Mouse (Mus musculus): Measurements from ENCODE around the gene Senp7. TPM values are rescaled to one million over a fixed set of nuclear protein-coding genes. Genes with fewer than 3 reads are reported as not detected.

Senp7 gene
- polyA plus RNA-seq, 1 experiment, result 3.6 TPM

DNA sequence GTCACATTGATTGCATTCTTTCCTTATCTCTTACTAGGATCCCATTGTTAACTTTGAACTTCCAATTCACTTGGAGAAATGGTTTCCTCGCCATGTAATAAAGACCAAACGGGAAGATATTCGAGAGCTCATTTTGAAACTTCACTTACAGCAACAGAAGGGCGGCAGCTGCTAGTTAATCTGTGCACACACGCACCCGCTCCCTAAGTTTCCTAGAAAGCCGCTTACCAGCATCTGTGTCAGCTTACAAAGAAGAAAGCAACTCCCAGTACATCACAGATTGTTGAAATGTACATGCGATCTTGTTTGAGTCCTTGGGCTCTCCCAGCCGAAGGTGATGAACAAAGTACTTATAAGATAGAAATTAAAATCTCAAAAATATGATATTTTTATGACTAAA, 140.1 kb downstream of the Senp7 start:
- Histone ChIP-seq H3K27ac (ENCODE audit: insufficient read depth, low read length) (no peak overlapping the region), H3K4me3 (ENCODE audit: extremely low read depth, insufficient read depth, insufficient read length) (no peak overlapping the region), H3K36me3 (ENCODE audit: control insufficient read depth, insufficient read depth, low read length) (peaks cover 15% of the 10 kb centered on the region), H3K27me3 (ENCODE audit: control insufficient read depth, insufficient read depth, low read length) (no peaks in the 10 kb centered on the region), H3K4me1 (ENCODE audit: control insufficient read depth, insufficient read depth, insufficient read length) (no peaks in the 10 kb centered on the region)
- 94% methylated on average over 9 of the region's 9 CpGs for WGBS
- no peak for DNase-seq (ENCODE audit: low read depth in 1 of 2, low spot score in 2 of 2)
- TF ChIP-seq POLR2A (IDR thresholded peaks at IDR 0.05; ENCODE audit: low read depth, low read length), result no peak

- H3K4me1 ChIP-seq (ENCODE audit: control insufficient read depth, insufficient read depth, insufficient read length), result no peaks in the 10 kb centered on the region
- 89% methylated on average over 6 of the region's 6 CpGs for WGBS
- no peak within 1 kb of the TSS for H3K27ac ChIP-seq (ENCODE audit: insufficient read depth, low read length)
- no peaks in the 10 kb centered on the region for H3K36me3 ChIP-seq (ENCODE audit: control insufficient read depth, insufficient read depth, low read length)
- no peaks in the 10 kb centered on the region for H3K27me3 ChIP-seq (ENCODE audit: control insufficient read depth, insufficient read depth, low read length)
- TF ChIP-seq POLR2A (IDR thresholded peaks at IDR 0.05; ENCODE audit: low read depth, low read length), result no peak
- TF ChIP-seq CTCF (IDR thresholded peaks at IDR 0.05; ENCODE audit: extremely low read depth, insufficient read depth, insufficient read length, insufficient replicate concordance), result no peak
- no peak for DNase-seq (ENCODE audit: low read depth in 1 of 2, low spot score in 2 of 2)
- H3K4me3 ChIP-seq (ENCODE audit: extremely low read depth, insufficient read depth, insufficient read length), result no peak within 1 kb of the TSS
Measured at GRCm38 (mm10) chr16:56204051-56204450, 155.9 kb downstream of the Senp7 start, which contains the start of gene Impg2. Gene Impg2, plus strand, starts transcription at chr16:56204313.

GRCm38 (mm10) chr16:56212740-56213139, 164.6 kb downstream of the Senp7 start:
- no peaks in the 10 kb centered on the region for H3K27me3 ChIP-seq (ENCODE audit: control insufficient read depth, insufficient read depth, low read length)
- no peak for DNase-seq (ENCODE audit: low read depth in 1 of 2, low spot score in 2 of 2)
- no peaks in the 10 kb centered on the region for H3K36me3 ChIP-seq (ENCODE audit: control insufficient read depth, insufficient read depth, low read length)
- TF ChIP-seq CTCF (IDR thresholded peaks at IDR 0.05; ENCODE audit: extremely low read depth, insufficient read depth, insufficient read length, insufficient replicate concordance) (no peak), POLR2A (IDR thresholded peaks at IDR 0.05; ENCODE audit: low read depth, low read length) (no peak)
- no peaks in the 10 kb centered on the region for H3K4me1 ChIP-seq (ENCODE audit: control insufficient read depth, insufficient read depth, insufficient read length)
- WGBS, result 75% methylated on average over 3 of the region's 3 CpGs
- no peak overlapping the region for H3K27ac ChIP-seq (ENCODE audit: insufficient read depth, low read length)
- H3K4me3 ChIP-seq (ENCODE audit: extremely low read depth, insufficient read depth, insufficient read length), result no peak overlapping the region

- H3K4me3 ChIP-seq (ENCODE audit: extremely low read depth, insufficient read depth, insufficient read length), result no peak overlapping the region
- H3K27me3 ChIP-seq (ENCODE audit: control insufficient read depth, insufficient read depth, low read length), result no peaks in the 10 kb centered on the region
- DNase-seq (ENCODE audit: low read depth in 1 of 2, low spot score in 2 of 2), result no peak
- H3K36me3 ChIP-seq (ENCODE audit: control insufficient read depth, insufficient read depth, low read length), result peaks cover 2% of the 10 kb centered on the region; the same call in 1 of the 2 replicates
- H3K27ac ChIP-seq (ENCODE audit: insufficient read depth, low read length), result no peak overlapping the region
- TF ChIP-seq CTCF (IDR thresholded peaks at IDR 0.05; ENCODE audit: extremely low read depth, insufficient read depth, insufficient read length, insufficient replicate concordance) (no peak), POLR2A (IDR thresholded peaks at IDR 0.05; ENCODE audit: low read depth, low read length) (no peak)
- H3K4me1 ChIP-seq (ENCODE audit: control insufficient read depth, insufficient read depth, insufficient read length), result no peaks in the 10 kb centered on the region
Measured at GRCm38 (mm10) chr16:56227686-56228085, 179.5 kb downstream of the Senp7 start.

DNA sequence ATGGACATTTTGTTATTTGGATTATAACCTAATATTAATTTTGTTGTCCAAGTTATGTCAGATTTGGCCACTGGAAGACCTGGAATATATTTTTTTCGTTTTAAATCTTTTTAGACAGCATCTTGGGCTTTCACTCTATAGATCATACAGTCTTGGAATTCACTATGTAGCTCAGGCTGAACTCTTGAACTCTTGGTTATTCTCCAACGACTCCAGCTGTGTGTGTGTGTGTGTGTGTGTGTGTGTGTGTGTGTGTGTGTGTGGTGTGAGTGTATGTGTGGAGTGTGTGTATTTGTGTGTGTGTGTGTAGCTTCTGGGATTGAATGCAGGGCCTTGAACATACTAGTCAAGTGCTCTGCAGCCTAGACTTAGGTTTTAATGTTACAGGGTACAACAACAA, 181.3 kb downstream of the Senp7 start:
- Histone ChIP-seq H3K4me3 (ENCODE audit: extremely low read depth, insufficient read depth, insufficient read length) (no peak overlapping the region), H3K27me3 (ENCODE audit: control insufficient read depth, insufficient read depth, low read length) (no peaks in the 10 kb centered on the region), H3K27ac (ENCODE audit: insufficient read depth, low read length) (no peak overlapping the region), H3K36me3 (ENCODE audit: control insufficient read depth, insufficient read depth, low read length) (peaks cover 2% of the 10 kb centered on the region; the same call in 1 of the 2 replicates), H3K4me1 (ENCODE audit: control insufficient read depth, insufficient read depth, insufficient read length) (no peaks in the 10 kb centered on the region)
- 49% methylated on average over 2 of the region's 2 CpGs for WGBS
- no peak for DNase-seq (ENCODE audit: low read depth in 1 of 2, low spot score in 2 of 2)
- no peak for TF ChIP-seq POLR2A (IDR thresholded peaks at IDR 0.05; ENCODE audit: low read depth, low read length)
- TF ChIP-seq CTCF (IDR thresholded peaks at IDR 0.05; ENCODE audit: extremely low read depth, insufficient read depth, insufficient read length, insufficient replicate concordance), result no peak

DNA sequence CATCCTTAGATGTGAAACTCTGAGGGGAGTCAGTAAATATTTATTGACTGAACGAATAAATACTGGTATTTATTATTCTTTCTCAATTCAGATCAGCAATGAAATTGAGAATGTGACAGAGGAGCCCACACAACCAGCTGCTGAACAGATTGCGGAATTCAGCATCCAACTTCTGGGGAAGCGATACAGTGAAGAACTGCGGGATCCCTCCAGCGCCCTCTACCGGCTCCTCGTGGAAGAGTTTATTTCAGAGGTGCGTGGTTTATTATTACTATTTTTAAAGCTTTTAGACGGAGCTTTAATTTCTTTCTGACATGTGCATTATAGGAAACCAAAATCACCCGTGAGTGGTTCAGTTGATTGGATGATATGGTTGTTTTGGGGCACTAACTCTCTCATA, 183.2 kb downstream of the Senp7 start:
- no peak for DNase-seq (ENCODE audit: low read depth in 1 of 2, low spot score in 2 of 2)

GRCm38 (mm10) chr16:56232736-56233135, 184.6 kb downstream of the Senp7 start:
- Histone ChIP-seq H3K27ac (ENCODE audit: insufficient read depth, low read length) (no peak overlapping the region), H3K36me3 (ENCODE audit: control insufficient read depth, insufficient read depth, low read length) (no peaks in the 10 kb centered on the region), H3K4me3 (ENCODE audit: extremely low read depth, insufficient read depth, insufficient read length) (no peak overlapping the region), H3K27me3 (ENCODE audit: control insufficient read depth, insufficient read depth, low read length) (no peaks in the 10 kb centered on the region), H3K4me1 (ENCODE audit: control insufficient read depth, insufficient read depth, insufficient read length) (no peaks in the 10 kb centered on the region)
- no peak for DNase-seq (ENCODE audit: low read depth in 1 of 2, low spot score in 2 of 2)
- 90% methylated on average over 10 of the region's 10 CpGs for WGBS
- TF ChIP-seq CTCF (IDR thresholded peaks at IDR 0.05; ENCODE audit: extremely low read depth, insufficient read depth, insufficient read length, insufficient replicate concordance), result no peak
- no peak for TF ChIP-seq POLR2A (IDR thresholded peaks at IDR 0.05; ENCODE audit: low read depth, low read length)

More for the DNA sequence above, 183.2 kb downstream of the Senp7 start:
- TF ChIP-seq CTCF (IDR thresholded peaks at IDR 0.05; ENCODE audit: extremely low read depth, insufficient read depth, insufficient read length, insufficient replicate concordance) (no peak), POLR2A (IDR thresholded peaks at IDR 0.05; ENCODE audit: low read depth, low read length) (no peak)
- 69% methylated on average over 10 of the region's 10 CpGs for WGBS
- Histone ChIP-seq H3K4me1 (ENCODE audit: control insufficient read depth, insufficient read depth, insufficient read length) (no peaks in the 10 kb centered on the region), H3K27me3 (ENCODE audit: control insufficient read depth, insufficient read depth, low read length) (no peaks in the 10 kb centered on the region), H3K4me3 (ENCODE audit: extremely low read depth, insufficient read depth, insufficient read length) (no peak overlapping the region), H3K27ac (ENCODE audit: insufficient read depth, low read length) (no peak overlapping the region), H3K36me3 (ENCODE audit: control insufficient read depth, insufficient read depth, low read length) (no peaks in the 10 kb centered on the region)

Other genes with a start within 250 kb of the Senp7 start
- 16.6 and 21.5 TPM in 2 replicates for gene Nfkbiz, start 209.4 kb upstream of the Senp7 start, polyA plus RNA-seq (2012; rRNA removed)
- gene Nxpe3, start 153.1 kb upstream of the Senp7 start, polyA plus RNA-seq (2012; rRNA removed), result 6.0 and 6.1 TPM in 2 replicates
- gene Cep97, start 113.5 kb upstream of the Senp7 start, polyA plus RNA-seq (2012; rRNA removed), result 1.7 TPM in 2 replicates
- gene Rpl24, start 82.1 kb upstream of the Senp7 start, polyA plus RNA-seq (2012; rRNA removed), result 76.2 and 82.6 TPM in 2 replicates
- 3.9 and 4.7 TPM in 2 replicates for gene Zbtb11, start 74.5 kb upstream of the Senp7 start, polyA plus RNA-seq (2012; rRNA removed)
- gene Pcnp, start 18.6 kb upstream of the Senp7 start, polyA plus RNA-seq (2012; rRNA removed), result 5.6 and 7.3 TPM in 2 replicates
- gene Trmt10c, start 10.5 kb upstream of the Senp7 start, polyA plus RNA-seq (2012; rRNA removed), result 2.6 and 3.1 TPM in 2 replicates
- 0.07 TPM in 2 replicates for gene Impg2, start 156.0 kb downstream of the Senp7 start, polyA plus RNA-seq (2012; rRNA removed)

Measured in spleen, adult 2 months (tissue).